Mouse (Mus musculus) kidney, embryonic 16.5 days (tissue): ENCODE measurements around the gene Gm10135. TPM values are rescaled to one million over a fixed set of nuclear protein-coding genes. Genes with fewer than 3 reads are reported as not detected.
"Not testable (repeated sequence)": the region's sequence is repeated elsewhere in the genome, so short reads cannot be mapped to it uniquely, and the experiment has no call there.

Experiments used
- ATAC-seq: fragments of 200-750 bp; cut with Nextera tagmentation; 2 replicates; pipeline ENCODE4 v1.8.0; 2017; ENCODE audit warnings: moderate TSS enrichment; ENCODE audit not compliant: low FRiP score, low TSS enrichment
- H3K27ac ChIP-seq: fragments of 300-500 bp; sonication (generic); 2 replicates; pipeline ENCODE4 v1.5.1; 2014; ENCODE audit warnings: low read length
- H3K27me3 ChIP-seq: fragments of 300-500 bp; sonication (generic); 2 replicates; pipeline ENCODE4 v1.6.1; 2014; ENCODE audit warnings: low read length, control low read depth, mixed read lengths; ENCODE audit not compliant: insufficient read depth
- H3K36me3 ChIP-seq: fragments of 300-500 bp; sonication (generic); 2 replicates; pipeline ENCODE4 v1.6.1; 2014; ENCODE audit warnings: low read length, control low read depth, mixed read lengths; ENCODE audit not compliant: insufficient read depth
- H3K4me1 ChIP-seq: fragments of 300-500 bp; sonication (generic); 2 replicates; pipeline ENCODE4 v1.6.1; 2014; ENCODE audit warnings: low read length, control low read depth, mixed read lengths; ENCODE audit not compliant: insufficient read depth
- H3K4me2 ChIP-seq: fragments of 300-500 bp; sonication (generic); replicated peaks from 2 replicates; pipeline ENCODE4 v1.6.1; 2014; ENCODE audit warnings: low read depth, low read length
- H3K4me3 ChIP-seq: fragments of 300-500 bp; sonication (generic); 2 replicates; pipeline ENCODE4 v1.5.1; 2014; ENCODE audit warnings: mild to moderate bottlenecking, low read length
- H3K9ac ChIP-seq: fragments of 300-500 bp; sonication (generic); replicated peaks from 2 replicates; pipeline ENCODE4 v1.6.1; 2014; ENCODE audit warnings: low read length
- H3K9me3 ChIP-seq: fragments of 300-500 bp; sonication (generic); 2 replicates; pipeline ENCODE4 v1.6.1; 2016; ENCODE audit warnings: low read length, control low read depth
- WGBS: fragments of 180-500 bp; shearing (Covaris S2); extraction: QIAGEN DNeasy Blood & Tissue Kit; methylation state at CpG from one replicate; pipeline ENCODE4 v1.1.7; 2014; 5-methylcytosine and 5-hydroxymethylcytosine counted together
- polyA plus RNA-seq: library from polyadenylated mRNA; unstranded; fragments of >200 nt; fragmentation: Nextera tagmentation; extraction: Ambion mirVana; gene quantifications from 2 replicates; pipeline ENCODE4 v1.2.1, GENCODE M21; 2015

Gene Gm10135
- polyA plus RNA-seq: not detected in 2 replicates

DNA sequence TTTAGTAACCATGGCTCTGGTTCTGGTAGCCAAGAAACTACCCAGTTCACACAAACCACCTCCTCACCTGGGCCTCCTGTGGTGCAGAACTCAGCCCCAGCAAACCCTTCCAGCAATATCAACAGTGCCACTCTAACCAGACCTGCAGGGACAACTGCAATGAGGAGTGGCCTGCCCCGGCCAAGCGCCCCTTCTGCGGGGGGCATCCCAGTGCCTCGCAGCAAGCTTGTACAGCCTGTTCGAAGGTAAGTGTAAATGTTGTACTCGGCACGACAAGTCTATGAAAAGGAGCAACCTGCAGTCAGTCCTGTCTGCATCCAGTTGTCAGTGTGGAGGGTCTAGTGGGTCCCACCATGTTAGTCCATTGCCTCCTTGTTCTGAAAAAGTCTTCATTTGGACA is at the start of gene Gm10135:
Gene Gm10135, minus strand, starts transcription at position 101 of the 400 bp plus-strand sequence.
- Histone ChIP-seq H3K4me1 (no peaks in the 10 kb centered on the region), H3K27ac (no peak within 1 kb of the TSS), H3K27me3 (no peaks in the 10 kb centered on the region), H3K9ac (no peak within 1 kb of the TSS), H3K4me2 (no peak within 1 kb of the TSS), H3K36me3 (peaks cover 17% of the 10 kb centered on the region), H3K4me3 (no peak within 1 kb of the TSS), H3K9me3 (no peaks in the 10 kb centered on the region)
- ATAC-seq: no peak
- WGBS: 98% methylated on average over 7 of the region's 7 CpGs

DNA sequence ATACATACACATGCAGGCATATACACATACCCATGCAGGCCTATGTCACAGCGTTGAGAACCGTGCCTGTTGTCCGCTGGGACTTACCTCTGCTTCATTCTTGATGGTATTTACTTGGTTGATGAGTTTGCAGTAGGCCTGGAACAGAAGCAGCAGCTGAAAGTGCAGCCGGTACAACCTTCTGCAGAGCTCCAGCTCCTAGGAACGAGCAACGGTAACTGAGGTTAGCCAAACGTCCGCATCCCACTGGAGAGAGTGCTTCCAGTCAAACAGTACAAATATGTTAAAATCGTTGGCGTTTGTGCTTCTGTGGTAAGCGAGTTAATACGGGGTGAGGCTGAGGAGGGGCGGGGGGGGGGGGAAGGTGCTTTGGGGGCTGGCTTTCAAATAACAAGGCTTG is 49.3 kb upstream of the Gm10135 start:
- no peaks in the 10 kb centered on the region for H3K9me3 ChIP-seq
- H3K4me1 ChIP-seq: 0 out of 2 replicates have a peak, but pooled peaks cover 1% of the 10 kb centered on the region
- 89% methylated on average over 13 of the region's 13 CpGs for WGBS
- no peaks in the 10 kb centered on the region for H3K27me3 ChIP-seq
- no peak overlapping the region for H3K4me3 ChIP-seq
- H3K9ac ChIP-seq: no peak overlapping the region
- H3K27ac ChIP-seq: no peak overlapping the region
- H3K4me2 ChIP-seq: no peak overlapping the region
- peaks cover 28% of the 10 kb centered on the region for H3K36me3 ChIP-seq
- no peak for ATAC-seq

DNA sequence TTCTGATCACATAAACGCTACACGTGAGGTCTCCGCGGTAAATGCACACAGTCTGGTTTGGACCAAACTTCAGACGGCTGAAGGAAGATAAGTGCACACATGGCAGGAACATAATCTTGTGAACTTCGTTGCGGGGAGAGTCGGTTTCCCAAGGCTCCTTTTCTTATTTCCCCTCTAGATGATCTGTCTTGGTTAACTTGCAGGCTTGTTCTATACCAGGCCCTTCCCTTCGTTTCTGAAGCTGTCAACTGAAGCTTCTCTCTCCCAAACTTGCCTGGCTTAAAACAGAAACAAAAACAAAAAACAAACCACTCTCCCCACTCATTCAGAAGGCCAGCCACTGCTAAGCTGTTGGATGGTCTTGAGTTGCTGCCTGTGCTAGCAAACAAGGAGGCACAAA is 40.2 kb upstream of the Gm10135 start:
- WGBS: 46% methylated on average over 9 of the region's 9 CpGs
- Histone ChIP-seq H3K9ac (no peak overlapping the region), H3K27me3 (peaks cover 22% of the 10 kb centered on the region), H3K4me2 (no peak overlapping the region), H3K9me3 (no peaks in the 10 kb centered on the region), H3K4me1 (peaks cover 5% of the 10 kb centered on the region; the same call in 1 of the 2 replicates), H3K27ac (no peak overlapping the region), H3K4me3 (no peak overlapping the region), H3K36me3 (no peaks in the 10 kb centered on the region)
- no peak for ATAC-seq

DNA sequence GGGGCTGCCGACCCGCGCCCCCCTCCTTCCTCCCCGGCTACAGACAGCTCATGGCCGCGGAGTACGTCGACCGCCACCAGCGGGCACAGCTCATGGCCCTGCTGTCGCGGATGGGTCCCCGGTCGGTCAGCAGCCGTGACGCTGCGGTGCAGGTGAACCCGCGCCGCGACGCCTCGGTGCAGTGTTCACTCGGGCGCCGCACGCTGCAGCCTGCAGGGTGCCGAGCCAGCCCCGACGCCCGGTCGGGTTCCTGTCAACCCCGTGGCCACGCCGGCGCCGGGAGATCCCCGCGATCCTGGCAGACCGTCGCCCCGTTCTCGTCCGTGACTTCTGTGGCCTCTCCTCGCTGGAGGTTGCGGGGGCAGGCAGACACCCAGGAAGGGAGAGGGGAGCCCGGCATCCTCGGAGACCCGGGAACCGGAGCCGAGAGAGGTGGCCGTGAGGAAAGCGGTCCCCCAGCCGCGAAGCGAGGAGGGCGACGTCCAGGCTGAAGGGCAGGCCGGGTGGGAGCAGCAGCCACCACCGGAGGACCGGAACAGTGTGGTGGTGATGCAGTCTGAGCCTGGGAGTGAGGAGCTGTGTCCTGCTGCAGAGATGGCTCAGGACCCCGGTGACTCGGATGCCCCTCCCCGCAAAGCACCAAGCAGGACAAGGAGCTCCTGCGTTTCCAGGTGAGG is 39.2 kb upstream of the Gm10135 start:
- H3K9me3 ChIP-seq, H3K36me3 ChIP-seq, H3K27ac ChIP-seq, H3K4me1 ChIP-seq: not testable (repeated sequence)
- Histone ChIP-seq H3K27me3 (peaks cover 22% of the 10 kb centered on the region), H3K9ac (peak overlapping the region; percentile 35; the same call in 1 of the 2 replicates), H3K4me3 (peak overlapping the region; percentile 48), H3K4me2 (peak overlapping the region; percentile 71)
- under 1% methylated on average over 44 of the region's 65 CpGs for WGBS
- peak; percentile 83 for ATAC-seq

DNA sequence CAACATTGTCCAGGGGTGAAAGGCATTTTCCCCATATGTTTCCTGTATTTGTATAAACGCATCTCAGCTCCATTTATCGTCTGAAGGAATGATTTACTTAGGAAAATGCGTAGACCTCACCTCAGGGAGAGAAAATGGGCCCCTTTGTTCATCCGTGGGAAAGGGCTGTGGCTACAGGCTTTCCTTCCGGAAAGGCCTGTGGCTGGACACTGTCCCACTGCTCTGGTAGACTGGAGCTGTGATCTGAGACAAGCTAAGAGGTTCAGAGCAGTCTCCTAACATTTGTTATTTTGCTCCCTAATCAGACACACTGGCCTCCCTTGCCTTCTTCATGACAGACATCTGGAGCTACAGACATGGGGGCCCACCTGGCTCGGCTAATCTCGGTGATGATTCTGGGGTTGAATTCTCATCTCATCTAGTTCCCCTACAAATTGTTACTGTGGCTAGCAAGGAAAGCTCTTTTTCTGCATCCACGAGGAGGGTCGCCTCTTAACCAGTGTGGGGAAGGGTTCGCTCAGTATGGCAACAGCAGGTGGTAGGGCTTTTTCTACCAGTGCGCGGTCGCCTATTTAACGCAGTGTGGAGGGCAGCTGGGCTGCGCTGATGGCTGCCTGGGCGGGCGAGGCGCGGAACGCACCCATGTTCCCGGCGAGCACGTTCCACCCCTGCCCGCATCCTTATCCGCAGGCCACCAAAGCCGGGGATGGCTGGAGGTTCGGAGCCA is 38.5 kb upstream of the Gm10135 start:
- not testable (repeated sequence) for H3K4me1 ChIP-seq, H3K36me3 ChIP-seq, H3K9me3 ChIP-seq, H3K27ac ChIP-seq, H3K9ac ChIP-seq
- H3K4me2 ChIP-seq: peak overlapping the region; percentile 71
- ATAC-seq: peak; percentile 47; the same call in 1 of the 2 replicates
- WGBS: 27% methylated on average over 22 of the region's 27 CpGs
- H3K4me3 ChIP-seq: peak overlapping the region; percentile 48
- H3K27me3 ChIP-seq: peaks cover 29% of the 10 kb centered on the region

DNA sequence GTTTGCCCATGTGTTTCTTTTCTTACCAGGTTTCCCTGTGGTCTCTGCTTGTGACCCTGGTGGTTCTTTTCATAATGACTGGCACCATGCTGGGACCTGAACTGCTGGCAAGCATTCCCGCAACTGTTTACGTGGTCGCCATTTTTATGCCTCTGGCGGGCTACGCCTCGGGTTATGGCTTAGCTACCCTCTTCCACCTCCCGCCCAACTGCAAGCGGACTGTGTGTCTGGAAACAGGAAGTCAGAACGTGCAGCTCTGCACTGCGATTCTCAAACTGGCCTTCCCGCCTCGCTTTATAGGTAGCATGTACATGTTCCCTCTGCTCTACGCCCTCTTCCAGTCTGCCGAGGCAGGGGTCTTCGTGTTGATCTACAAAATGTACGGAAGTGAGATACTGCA is 37.3 kb upstream of the Gm10135 start:
- WGBS: 96% methylated on average over 14 of the region's 16 CpGs
- H3K4me1 ChIP-seq, H3K9ac ChIP-seq, H3K27ac ChIP-seq, H3K9me3 ChIP-seq, H3K4me3 ChIP-seq, H3K4me2 ChIP-seq, H3K36me3 ChIP-seq, ATAC-seq: not testable (repeated sequence)
- H3K27me3 ChIP-seq: peaks cover 39% of the 10 kb centered on the region

DNA sequence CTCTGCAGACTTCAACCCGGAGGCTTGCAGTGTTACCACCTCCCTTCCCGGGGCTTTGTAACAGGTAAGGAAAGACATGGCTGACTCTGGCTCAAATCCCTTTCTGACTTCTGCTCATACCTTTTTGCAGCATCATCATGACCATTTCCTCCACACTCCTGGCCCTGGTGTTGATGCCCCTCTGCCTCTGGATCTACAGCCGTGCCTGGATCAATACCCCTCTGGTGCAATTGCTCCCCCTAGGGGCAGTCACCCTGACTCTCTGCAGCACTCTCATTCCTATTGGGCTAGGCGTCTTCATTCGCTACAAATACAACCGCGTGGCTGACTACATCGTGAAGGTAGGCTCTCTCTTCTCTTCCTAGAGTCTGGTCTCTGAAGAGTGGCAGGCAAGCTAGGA is 33.7 kb upstream of the Gm10135 start:
- H3K27ac ChIP-seq, ATAC-seq, H3K36me3 ChIP-seq, H3K4me3 ChIP-seq, H3K4me1 ChIP-seq, H3K4me2 ChIP-seq, H3K9me3 ChIP-seq, H3K9ac ChIP-seq: not testable (repeated sequence)
- 48% methylated on average over 8 of the region's 8 CpGs for WGBS
- peaks cover 40% of the 10 kb centered on the region for H3K27me3 ChIP-seq

DNA sequence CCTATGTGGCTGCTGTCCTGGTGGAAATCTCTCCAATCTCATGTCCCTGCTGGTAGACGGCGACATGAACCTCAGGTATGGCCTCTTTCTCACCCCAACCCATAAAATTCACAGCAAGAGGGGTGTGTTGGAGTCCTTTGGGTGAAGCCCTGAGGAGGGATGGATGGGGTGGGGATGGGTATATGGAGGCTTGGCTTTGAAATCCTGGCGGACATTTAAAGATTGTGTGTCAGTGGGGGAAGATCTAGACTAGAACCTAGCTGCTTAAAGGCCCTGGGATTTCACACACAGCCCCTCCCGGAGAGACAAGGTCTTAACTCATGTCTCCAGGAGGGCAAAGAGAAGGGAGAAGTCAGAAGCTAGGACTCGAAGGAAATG is 33.1 kb upstream of the Gm10135 start:
- peak overlapping the region; percentile 77; the same call in 1 of the 2 replicates for H3K4me2 ChIP-seq
- WGBS: 34% methylated on average over 5 of the region's 5 CpGs
- no peak overlapping the region for H3K9ac ChIP-seq
- peak; percentile 42; the same call in 1 of the 2 replicates for ATAC-seq
- peaks cover 35% of the 10 kb centered on the region for H3K27me3 ChIP-seq
- H3K27ac ChIP-seq: no peak overlapping the region
- no peaks in the 10 kb centered on the region for H3K36me3 ChIP-seq
- peak overlapping the region; percentile 47 for H3K4me3 ChIP-seq
- H3K9me3 ChIP-seq: no peaks in the 10 kb centered on the region
- H3K4me1 ChIP-seq: peaks cover 8% of the 10 kb centered on the region

DNA sequence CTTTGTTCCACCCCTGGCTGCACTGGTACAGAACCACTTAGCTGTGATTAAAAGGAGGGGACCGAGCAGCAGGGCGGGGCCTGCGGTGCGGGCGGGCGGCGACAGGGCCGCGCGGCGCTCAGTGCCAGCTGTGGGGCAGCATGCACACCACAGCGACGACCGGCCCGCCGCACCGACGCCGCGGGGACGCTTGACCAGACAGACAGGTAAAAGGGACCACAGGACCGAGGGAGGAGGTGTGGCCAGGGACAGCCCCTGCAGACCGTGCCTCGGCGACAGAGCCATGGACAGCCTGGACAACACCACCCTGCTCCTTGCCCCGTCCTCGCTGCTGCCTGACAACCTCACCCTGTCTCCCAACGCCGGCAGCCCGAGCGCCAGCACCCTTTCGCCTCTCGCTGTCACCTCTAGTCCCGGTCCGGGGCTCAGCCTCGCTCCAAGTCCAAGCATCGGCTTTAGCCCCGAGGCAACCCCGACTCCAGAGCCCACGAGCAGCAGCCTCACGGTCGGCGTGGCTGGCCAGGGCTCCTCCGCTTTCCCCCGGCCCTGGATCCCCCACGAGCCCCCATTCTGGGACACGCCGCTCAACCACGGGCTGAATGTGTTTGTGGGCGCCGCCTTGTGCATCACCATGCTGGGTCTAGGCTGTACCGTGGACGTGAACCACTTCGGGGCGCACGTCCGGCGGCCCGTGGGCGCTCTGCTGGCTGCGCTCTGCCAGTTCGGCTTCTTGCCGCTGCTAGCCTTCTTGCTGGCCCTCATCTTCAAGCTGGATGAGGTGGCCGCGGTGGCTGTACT is 32.5 kb upstream of the Gm10135 start, which contains the start of gene Slc10a4:
Gene Slc10a4, plus strand, starts transcription at position 100 of the 798 bp plus-strand sequence.
- ATAC-seq: peak; percentile 92
- H3K4me1 ChIP-seq: peaks cover 8% of the 10 kb centered on the region
- H3K36me3 ChIP-seq: no peaks in the 10 kb centered on the region
- no peak within 1 kb of the TSS for H3K27ac ChIP-seq
- peak within 1 kb of the TSS; percentile 47 for H3K4me3 ChIP-seq
- H3K4me2 ChIP-seq: peak within 1 kb of the TSS; percentile 77
- H3K27me3 ChIP-seq: peaks cover 32% of the 10 kb centered on the region
- H3K9me3 ChIP-seq: no peaks in the 10 kb centered on the region
- 6% methylated on average over 65 of the region's 65 CpGs for WGBS
- 0 out of 2 replicates have a peak within 1 kb of the TSS, but pooled peaks have one; percentile 35 for H3K9ac ChIP-seq
